Mouse (Mus musculus) megakaryocyte-erythroid progenitor cell, adult 5-6 weeks (primary cell): ENCODE data around the gene Ghrhr. TPM values are rescaled to one million over a fixed set of nuclear protein-coding genes. Genes with fewer than 3 reads are reported as not detected.

Experiments
- ATAC-seq: replicated peaks from 2 replicates; pipeline ENCODE4 v1.8.0; 2016; ENCODE audit warnings: mild to moderate bottlenecking, inconsistent platforms; ENCODE audit not compliant: severe bottlenecking, poor library complexity, low FRiP score, low TSS enrichment
- total RNA-seq, 2 experiments: library from RNA; stranded (forward) in 1 of 2; stranded (reverse) in 1 of 2; fragments of 200-1000, 215-1000 nt in 1 of 2; fragments of >200 nt in 1 of 2; fragmentation: Nextera tagmentation in 1 of 2; gene quantifications; 2 replicates each; pipeline ENCODE4 v1.2.3; 2014 to 2017

Gene Ghrhr
- total RNA-seq, 2 experiments from 2014 or later = not detected

DNA sequence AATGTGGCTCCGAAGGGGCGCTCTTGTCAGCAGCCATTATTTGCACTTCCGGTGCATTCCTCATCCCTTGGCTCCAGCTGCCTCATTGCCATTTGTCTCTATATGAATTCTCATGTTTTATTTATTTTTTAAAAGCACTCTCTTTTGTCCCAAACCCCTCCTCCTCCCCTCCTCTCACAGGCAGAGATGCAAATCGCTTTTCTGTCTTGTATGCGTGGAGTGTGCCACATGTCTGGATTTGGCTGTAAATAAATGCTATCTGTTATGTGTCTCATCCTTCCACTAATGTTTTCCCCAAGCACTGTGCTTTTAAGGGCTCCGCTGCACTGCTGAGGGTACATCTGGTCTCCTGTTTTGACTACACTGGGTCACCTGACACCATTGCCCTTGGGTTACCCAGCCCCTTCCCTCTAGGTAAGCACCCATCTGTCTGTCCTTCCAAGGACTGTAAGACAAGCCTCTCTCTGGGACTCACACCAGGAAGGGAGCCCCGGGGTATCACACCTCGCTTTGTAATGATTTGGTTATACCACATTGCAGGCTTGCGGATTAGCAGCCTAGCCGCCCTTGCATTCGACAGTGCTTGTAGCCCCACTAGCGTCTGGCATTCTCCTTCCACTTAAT, 12.6 kb downstream of the Ghrhr start:
- ATAC-seq = no peak

DNA sequence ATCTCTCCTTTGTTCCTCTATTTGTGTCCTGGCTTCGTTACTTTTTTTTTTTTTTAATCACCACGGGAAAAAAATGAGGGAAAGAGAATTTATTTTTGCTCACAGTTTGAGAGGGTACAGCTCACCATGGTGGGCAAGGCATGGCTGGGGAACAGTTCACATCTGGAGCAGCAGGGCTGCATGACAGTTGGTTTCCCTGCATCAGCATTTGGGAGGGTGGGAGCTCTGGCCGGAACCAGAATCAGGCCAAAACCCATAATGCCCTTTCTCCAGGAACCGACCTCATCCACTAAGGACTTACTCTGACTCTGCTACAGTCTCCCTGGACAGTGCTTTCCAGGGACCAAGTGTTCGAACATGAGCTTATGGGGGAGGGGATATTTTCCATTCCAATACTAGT, 13.2 kb downstream of the Ghrhr start:
- no peak for ATAC-seq

DNA sequence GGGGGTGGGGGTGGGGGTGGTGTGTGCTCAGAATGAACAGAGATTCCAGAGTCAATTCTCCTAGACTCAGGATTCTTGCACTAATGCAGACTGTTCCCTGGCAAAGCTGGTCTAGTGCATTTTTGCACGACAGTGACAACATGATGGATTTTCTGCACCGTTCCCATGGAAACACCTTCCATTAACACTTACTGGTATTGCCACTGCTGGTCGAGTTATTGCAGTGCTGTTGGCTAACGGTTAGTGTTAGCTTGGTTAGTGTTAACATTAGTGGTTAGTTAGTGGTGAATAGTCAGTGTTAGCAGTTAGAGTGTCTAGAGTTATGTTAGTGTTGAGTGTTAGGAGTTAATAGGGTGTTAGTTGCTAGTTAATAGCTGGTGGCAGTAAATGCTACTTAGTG, 15.7 kb downstream of the Ghrhr start:
- no peak for ATAC-seq

DNA sequence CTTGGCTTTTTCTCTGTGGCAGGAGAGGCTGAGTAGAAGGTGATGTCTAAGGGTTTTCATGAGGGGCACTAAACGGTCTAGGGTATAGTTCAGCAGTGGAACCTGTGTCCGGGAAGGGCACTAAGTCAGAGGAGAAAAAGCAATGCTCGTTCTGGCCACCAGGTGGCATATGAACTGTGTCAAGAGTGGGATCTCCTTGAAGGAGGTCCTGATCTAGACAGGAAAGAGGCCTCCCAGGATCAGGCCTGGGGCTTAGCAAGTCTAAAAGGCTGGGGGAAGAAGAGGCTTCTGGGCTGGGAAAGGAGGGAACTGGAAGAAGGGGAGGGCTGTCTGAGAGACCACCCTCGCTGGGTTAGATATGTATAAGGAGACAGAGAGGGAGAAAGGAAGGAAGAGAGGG, 16.4 kb downstream of the Ghrhr start:
- ATAC-seq = peak; percentile 81

DNA sequence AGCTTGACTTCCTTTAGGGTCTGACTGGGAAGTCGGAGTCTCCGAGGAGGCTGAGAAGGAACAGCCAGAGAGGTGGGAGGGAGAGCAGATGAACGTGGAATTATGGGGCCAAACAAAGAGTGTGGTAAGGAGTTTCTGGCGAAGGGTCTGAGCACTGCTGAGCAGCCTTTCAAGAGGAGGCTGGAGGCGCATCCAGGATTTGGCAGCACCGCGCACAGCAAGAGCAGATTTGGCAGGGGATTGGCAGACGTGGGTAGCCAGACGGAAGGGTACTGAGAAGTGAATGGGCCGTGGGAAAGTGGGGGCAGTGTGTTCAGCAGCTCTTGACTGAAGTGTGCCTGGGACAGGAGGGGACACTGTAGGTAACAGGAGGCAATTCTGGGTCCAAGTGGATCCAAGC, 18.8 kb downstream of the Ghrhr start:
- ATAC-seq = no peak

DNA sequence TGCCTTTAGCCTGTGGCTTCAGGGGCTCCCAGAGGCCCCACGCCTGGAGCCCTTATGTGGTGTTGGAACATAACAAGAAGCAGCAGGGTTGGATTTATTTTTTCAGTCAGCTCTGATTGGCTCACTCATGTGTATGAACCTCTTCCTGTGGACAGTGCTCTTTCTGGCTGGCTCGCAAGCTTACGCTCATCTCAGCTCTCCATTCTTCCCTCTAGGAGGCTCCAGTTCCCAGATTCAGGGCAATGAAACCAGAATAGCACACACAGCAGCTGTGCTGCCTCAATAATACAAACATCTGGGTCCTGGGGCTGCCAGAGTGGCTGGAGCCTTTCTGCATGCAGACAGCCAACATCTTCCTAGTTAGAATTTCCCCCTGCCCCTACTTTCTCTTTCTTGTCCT, 20.1 kb downstream of the Ghrhr start:
- no peak for ATAC-seq

DNA sequence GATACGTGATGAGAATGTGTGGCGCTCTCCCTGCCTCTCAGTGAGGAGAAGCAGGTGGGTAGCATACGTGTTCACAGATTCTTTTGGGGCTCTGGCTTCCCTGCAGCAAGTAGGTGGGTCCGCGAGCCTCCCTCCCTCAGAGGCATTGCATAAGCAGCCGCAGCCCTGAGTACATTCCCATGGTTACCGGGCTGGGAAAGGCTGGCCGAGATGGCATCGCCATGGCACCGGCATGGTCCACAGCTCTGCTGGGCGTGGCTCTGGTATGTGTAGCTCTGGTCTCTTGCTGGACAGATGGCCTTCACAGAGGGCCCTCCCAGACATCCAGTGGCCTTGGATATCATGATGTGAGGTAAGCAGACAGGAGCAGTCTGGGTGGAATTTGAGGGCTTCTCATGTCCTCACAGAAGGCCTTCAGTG, 20.5 kb downstream of the Ghrhr start:
- no peak for ATAC-seq

DNA sequence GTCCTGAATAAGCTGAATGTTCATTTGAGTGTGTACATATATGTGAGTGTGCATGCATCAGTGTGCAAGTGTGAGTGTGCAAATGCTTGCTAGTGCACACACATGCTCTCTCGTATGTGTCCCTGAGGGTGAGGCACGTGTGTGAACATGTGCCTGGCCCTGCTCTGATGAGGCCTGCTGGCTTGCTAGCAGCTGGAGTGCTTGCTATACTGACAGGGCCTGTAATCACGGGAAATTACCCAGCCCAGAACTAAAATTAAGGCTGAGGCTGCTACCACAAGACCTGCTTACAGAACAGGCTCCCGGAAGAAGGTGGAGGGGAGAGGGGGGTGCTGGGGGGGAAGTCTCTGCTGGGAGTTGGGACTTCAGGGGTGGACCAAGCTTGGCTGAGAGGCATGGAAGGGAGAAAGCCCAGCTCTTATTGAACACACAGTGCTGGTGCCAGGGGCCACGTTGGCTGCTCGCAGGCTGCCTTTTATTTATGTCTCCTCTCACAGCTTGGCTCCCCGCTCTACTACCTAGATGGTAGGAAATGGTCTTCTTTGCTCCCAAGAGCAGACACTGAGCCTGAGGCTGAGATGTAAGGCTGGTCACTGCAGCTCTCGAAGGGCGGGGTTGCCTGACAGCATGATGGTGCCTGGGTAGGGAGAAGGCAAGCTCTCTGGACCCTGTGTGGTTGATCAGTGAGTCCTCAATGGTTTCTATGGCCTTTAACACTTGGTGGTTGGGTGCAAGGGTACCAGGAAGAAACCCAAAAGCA, 23.0 kb downstream of the Ghrhr start:
- no peak for ATAC-seq

DNA sequence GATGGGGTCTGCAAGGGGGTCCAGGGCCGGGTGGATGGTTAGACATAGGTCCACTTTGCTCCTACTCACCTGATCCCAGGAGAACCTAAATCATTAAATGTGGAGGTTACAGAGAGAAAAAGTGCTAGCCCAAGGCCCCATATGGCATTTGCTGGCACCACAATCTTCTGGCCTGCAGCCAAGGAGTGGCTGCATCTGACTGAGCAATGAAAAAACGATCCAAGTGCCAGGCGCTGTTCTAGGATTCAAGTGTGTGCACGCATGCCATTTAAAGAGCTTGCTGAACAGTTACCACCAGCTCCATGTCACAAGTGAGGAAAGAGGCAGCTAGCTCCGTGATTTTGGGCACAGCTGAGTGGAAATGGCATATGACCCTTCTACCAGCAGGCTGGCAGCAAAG, 23.8 kb downstream of the Ghrhr start:
- ATAC-seq = no peak

DNA sequence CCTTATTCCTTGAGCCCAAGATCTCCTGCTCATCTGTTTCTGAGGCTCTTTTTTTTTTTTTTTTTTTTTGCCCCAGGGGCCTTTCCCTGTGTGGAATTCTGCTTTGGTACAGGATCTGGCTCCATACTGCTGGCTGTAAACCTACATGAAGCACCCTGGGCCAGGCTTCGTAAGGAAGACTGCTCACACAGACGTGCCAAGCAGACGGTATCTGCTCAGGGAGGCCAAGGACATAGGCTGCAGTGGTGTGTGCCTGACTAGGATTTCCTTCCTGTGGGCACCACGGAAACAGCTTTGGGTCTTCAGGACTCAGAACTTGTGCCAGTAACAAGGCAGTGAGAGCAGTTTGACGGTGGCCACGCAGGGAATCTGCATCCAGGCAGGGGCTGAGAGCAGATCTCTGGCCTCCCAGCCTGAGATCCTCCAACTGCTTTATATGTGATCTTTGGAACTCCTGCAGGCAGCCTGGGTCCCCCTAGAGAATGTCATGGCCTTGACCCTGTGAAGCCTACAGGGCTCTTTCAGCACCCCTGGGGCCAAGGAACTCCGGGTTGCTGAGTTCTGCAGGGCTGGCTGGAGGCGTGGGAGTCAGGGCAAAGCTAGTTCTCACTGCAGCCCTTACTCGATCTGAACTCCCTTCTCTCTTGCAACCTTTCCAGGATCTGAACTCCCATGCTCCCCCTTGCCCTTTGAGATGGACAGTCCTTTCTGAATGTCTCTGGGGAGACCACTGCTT, 26.1 kb downstream of the Ghrhr start:
- ATAC-seq = no peak

DNA sequence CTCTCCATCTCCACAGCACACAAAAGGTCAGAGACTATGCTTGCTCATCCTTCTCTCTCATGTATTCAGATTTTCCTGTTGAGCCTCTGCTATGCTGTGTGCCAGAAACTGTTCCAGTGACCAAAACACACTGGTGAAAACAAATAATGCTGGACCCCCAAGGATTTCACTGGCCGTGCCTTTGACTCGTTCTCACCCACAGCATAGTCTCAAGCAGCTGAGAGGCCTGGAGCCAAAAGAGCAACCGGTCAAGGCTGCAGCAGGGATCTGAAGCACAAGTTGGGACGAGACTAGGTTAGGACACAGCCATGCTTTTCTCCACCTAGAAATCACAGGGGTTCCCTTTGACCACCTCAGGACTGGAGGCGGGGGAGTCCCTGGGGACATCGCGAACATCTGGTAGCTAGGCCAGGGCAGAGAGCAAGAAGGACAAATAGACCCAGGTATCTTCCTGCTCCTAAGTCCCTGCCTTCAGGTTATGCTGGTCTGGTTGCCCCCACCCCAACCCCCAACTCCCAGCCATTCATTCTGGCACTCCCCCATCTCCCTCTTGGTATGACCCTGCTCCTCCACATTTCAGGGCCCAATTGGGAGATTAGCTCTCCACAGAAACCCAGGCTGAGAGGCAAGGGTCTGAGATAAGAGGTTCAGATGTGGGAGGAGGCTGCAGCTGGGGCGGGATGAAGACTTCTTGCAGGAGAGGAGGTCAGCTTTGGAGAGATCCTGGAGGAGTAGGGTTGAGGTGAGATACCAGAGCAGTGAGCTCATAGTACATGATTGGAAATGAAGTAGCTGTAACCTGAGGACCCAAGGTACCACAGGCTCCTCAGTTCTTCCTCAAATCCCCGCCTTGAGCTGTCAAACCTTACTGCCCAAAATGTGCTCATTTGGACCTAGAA, 27.6 kb downstream of the Ghrhr start:
- ATAC-seq = no peak

DNA sequence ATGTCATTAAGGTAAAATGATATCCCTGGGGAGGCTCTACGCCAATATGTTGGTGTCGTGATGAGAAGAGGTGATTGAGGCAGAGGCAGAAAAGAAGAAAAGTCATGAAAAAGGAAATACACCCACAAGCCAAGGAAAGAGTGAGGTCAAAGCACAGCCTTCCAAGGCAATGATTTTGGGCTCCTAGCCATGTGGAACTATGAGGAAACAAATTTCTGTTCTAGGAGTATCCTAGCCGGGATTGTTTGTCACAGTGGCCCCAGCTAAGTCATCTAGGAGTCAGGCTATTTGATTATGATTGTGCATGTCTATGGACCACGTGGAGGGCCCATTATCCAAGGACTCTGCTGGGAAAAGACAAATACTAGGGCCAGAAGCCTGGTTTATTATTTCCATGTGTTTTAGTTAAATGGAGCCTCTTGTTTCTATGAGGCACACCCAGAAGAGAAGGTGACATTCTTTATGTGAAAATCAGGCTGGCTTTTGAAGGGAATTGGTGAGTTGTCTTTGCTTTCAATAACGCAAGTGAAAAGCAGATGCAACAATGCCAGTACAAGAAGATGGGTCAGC, 28.4 kb downstream of the Ghrhr start:
- no peak for ATAC-seq

DNA sequence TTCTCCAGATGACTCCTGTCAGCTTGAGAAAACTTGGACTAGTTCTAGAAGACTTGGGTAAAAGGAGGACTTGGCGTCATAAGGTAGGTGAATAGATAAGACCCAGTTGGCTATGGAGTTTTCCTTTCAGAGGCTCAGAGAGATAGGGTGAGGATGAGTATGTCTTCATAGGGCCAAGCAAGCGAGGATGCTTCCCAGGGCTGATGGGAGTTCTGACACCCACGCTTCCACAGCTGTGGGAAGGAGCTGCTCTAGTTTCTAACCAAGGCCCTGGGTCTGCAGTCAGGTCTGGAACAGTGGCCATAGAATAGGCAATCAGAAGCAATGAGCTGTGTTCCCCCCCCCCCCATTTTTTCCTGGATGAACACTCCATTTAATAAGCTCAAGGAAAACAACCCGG, 31.2 kb downstream of the Ghrhr start:
- no peak for ATAC-seq

DNA sequence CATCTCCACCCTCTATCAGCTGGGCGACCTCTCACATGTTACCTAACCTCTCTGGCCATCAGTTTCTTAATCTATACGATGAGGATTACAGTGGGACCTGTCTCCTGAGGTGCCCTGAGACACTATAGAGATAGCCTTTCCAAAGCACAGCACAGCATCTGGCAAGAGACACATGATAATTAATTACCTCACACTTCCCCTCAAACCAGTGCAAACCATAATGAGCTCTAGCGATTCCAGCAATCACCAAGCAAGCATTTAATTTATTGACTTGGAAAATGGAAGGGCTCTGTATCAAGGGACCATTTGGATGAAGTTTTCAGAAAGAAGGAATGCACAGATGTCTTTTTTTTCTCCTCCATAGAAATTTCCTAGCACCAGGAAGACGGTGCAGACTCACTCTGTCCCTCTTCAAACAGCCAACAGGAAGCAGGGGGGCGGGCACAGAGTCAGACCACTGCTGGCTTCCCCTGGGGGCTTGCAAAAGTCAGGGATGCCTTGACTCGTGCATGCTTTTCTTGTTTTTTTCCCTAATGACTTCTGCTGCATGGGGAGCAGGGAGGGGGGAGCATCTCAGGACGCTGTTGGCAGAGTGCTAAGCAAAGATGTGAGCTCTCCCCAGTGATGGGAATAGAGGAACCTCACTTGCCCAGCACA, 34.2 kb downstream of the Ghrhr start:
- ATAC-seq = no peak

DNA sequence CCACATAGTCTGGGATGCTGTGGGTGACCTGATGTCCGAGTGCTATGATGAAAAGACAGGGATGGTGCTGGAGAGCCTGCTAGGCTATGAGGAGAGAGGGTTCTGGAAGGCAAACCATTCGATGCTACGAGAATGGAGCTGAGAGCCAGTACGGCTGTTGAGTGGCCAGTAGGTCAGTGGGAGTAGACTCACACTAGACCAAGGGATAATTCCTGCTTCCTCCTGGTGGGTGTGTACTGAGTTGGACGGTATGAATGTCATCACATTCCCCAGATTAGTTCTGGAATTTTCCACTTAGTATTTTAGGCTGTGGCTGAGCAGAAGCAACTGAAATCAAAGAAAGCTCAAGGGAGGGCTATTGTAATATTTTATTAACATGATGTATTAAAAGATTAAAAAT, 34.9 kb downstream of the Ghrhr start:
- no peak for ATAC-seq

DNA sequence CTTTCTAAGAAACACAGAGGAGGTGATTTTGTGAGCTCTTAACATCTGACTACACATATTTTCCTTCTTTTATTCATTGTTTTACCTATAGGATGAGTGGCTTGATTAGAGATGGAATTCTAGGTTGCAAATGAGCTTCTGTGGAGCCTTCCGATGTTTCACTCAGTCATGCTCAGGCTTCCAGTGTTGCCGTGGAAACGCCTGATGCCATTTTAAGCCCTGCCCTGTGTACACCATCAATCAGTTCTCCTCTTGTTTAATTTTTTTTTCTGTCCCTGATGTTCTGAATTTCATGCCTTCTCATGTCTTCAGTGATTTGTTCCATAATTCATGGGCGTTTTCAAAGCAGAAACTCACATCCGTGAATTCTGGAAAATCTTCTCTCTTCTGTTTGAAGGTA, 40.1 kb downstream of the Ghrhr start:
- ATAC-seq = no peak

DNA sequence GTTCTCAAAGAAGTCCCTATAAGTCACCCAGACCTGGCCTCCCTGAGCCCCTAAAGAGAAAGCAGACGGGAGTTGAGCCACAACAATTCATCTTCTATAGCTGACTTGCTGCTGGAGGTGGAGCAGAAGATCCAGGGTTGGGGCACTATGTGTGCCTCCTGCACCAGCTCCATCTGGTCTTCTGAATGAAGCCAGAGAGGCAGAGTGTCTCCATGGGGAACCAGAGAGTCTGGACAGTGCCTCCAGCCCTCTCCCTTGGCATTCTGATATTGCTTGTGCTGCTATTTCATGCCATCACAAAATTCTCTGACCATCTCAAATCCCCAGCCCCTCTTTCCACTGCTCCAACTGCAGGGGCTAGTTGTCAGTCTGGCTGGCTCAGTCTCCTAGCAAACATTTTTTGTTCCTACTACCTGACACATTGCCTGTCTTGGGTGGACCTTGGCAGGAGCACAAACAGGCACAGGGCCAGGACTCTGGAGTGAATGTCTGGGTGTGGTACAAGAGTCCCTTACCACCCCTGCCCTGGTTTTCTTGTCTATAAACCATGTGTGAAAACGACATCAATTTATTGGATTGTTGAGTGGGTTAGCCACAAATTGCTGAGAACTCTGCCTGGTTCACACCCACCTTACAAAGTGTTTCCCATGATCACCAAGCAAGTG, 42.8 kb downstream of the Ghrhr start:
- no peak for ATAC-seq

DNA sequence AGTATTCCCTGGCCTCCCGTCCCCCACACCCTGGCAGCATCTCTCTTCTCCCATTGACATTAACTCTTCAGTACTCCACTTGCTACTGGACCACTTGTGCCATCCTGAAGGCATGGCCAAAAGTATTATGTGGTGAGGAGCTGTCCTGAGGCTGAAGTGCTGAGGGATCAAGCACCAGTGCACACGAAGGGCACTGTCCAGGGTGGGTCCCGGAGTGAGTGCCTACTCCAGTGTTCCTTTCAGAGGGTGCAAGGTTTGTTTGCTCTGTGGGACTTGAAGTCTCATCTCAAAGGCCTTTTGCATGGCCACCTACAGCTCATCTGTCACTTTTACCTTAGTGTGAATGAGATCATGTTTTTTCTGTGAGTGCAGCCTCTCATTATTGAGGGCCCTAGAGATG, 44.3 kb downstream of the Ghrhr start:
- no peak for ATAC-seq
